Mouse (Mus musculus): ENCODE measurements around the gene Tacr2.

The Tacr2 gene

GRCm38 (mm10) chr10:62300006-62300827 is 48.0 kb downstream of the Tacr2 start:
- peak; percentile 80 for DNase-seq (ENCODE audit: low spot score)

- DNase-seq (ENCODE audit: low spot score) = peak; percentile 18
Observed at GRCm38 (mm10) chr10:62305090-62305489, 52.9 kb downstream of the Tacr2 start.

- no peak for DNase-seq (ENCODE audit: low spot score)
Observed at GRCm38 (mm10) chr10:62306483-62306882, 54.2 kb downstream of the Tacr2 start.

- no peak for DNase-seq (ENCODE audit: low spot score)
Observed at GRCm38 (mm10) chr10:62308896-62309491, 56.8 kb downstream of the Tacr2 start.

GRCm38 (mm10) chr10:62309593-62309992 is 57.4 kb downstream of the Tacr2 start:
- DNase-seq (ENCODE audit: low spot score) = no peak

GRCm38 (mm10) chr10:62310259-62311039 is 58.2 kb downstream of the Tacr2 start:
- no peak for DNase-seq (ENCODE audit: low spot score)

GRCm38 (mm10) chr10:62311464-62311863 is 59.2 kb downstream of the Tacr2 start:
- DNase-seq (ENCODE audit: low spot score) = peak; percentile 17

GRCm38 (mm10) chr10:62313140-62313539 is 60.9 kb downstream of the Tacr2 start:
- DNase-seq (ENCODE audit: low spot score) = no peak

- DNase-seq (ENCODE audit: low spot score) = no peak
Observed at GRCm38 (mm10) chr10:62313885-62314424, 61.7 kb downstream of the Tacr2 start.
